Mouse (Mus musculus): ENCODE data around the gene Gzmd. TPM values are rescaled to one million over a fixed set of nuclear protein-coding genes. Genes with fewer than 3 reads are reported as not detected.
"Not testable (repeated sequence)": the region's sequence is repeated elsewhere in the genome, so short reads cannot be mapped to it uniquely, and the experiment has no call there.

Gene Gzmd
- total RNA-seq (2017): not detected in 2 replicates

DNA sequence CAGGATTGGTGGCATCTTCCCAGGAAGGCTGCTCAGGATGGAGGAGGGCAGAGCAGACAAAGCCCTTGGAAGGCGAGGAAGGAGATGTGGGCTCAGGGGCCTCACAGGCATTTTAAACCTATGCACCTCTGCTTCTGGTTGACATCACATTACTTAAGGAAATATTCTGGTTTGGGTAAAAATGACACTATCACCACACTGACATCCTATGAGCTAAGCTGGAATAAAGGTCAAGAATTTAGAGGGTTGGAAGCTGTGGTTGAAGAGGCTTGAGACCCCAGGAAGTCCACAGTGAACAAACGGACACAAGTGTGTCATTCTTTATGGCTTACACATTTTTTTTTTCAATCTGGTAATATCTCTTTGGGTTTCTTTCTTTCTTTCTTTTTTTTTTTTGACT is at the start of gene Gzmd:
Gene Gzmd, minus strand, starts transcription at position 101 of the 400 bp plus-strand sequence.
- ATAC-seq (replicated peaks in 1 of 2; ENCODE audit: insufficient read depth in 1 of 2, low FRiP score in 2 of 2, low TSS enrichment in 1 of 2, low read depth in 1 of 2, poor library complexity in 2 of 2, severe bottlenecking in 2 of 2): not testable (repeated sequence)

DNA sequence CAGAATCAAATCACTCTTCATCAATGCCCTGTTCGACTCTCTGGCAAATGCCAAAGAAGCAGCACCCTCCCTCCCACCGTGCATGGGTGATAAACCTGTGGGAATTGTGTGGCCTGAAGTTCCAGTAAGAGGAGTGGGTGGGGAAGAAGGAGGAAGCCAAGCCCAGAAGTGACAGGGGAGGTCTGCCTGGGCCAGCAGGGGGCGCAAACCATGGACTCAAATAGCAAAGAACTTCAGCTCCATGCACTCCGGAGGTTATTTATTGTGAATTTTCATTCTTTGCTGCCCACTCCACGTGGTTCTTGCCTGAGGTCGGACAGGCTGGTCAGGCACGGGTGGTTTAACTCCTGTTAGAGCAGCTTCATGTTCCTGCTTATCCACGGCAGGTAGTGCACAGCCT is 45.2 kb upstream of the Gzmd start:
- ATAC-seq (replicated peaks in 1 of 2; ENCODE audit: insufficient read depth in 1 of 2, low FRiP score in 2 of 2, low TSS enrichment in 1 of 2, low read depth in 1 of 2, poor library complexity in 2 of 2, severe bottlenecking in 2 of 2): peak; percentile 58 to 59; a peak in 1 of 4 replicates

- ATAC-seq (replicated peaks in 1 of 2; ENCODE audit: insufficient read depth in 1 of 2, low FRiP score in 2 of 2, low TSS enrichment in 1 of 2, low read depth in 1 of 2, poor library complexity in 2 of 2, severe bottlenecking in 2 of 2): no peak
Measured at GRCm38 (mm10) chr14:56174499-56174898, 42.1 kb upstream of the Gzmd start, which contains the start of gene Gzmn. Gzmn (minus strand) TSS chr14:56174599.

GRCm38 (mm10) chr14:56173396-56173795 is 41.0 kb upstream of the Gzmd start:
- ATAC-seq (replicated peaks in 1 of 2; ENCODE audit: insufficient read depth in 1 of 2, low FRiP score in 2 of 2, low TSS enrichment in 1 of 2, low read depth in 1 of 2, poor library complexity in 2 of 2, severe bottlenecking in 2 of 2): no peak

GRCm38 (mm10) chr14:56172744-56173143 is 40.3 kb upstream of the Gzmd start:
- ATAC-seq (replicated peaks in 1 of 2; ENCODE audit: insufficient read depth in 1 of 2, low FRiP score in 2 of 2, low TSS enrichment in 1 of 2, low read depth in 1 of 2, poor library complexity in 2 of 2, severe bottlenecking in 2 of 2): no peak

DNA sequence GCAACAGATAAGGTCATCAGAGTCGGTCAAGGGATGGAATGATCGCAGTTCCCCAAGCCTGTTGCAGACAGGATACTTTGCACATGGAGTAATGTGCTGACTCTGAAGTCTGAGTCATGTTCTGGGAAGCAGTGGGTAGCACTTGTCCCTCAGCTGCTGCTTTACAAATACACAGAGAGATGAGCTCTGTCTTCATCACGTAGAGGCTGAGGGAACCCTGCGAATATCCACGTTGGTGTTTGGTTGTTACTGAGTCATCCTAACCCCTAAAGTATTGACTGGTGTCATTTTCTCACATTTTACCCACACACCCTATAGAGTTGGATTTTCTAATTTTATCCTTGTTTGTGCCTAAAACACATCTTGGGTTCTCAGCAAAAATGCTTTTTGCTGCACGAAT is 35.6 kb upstream of the Gzmd start:
- ATAC-seq (replicated peaks in 1 of 2; ENCODE audit: insufficient read depth in 1 of 2, low FRiP score in 2 of 2, low TSS enrichment in 1 of 2, low read depth in 1 of 2, poor library complexity in 2 of 2, severe bottlenecking in 2 of 2): no peak

- ATAC-seq (replicated peaks in 1 of 2; ENCODE audit: insufficient read depth in 1 of 2, low FRiP score in 2 of 2, low TSS enrichment in 1 of 2, low read depth in 1 of 2, poor library complexity in 2 of 2, severe bottlenecking in 2 of 2): no peak
Measured at GRCm38 (mm10) chr14:56162109-56162508, 29.7 kb upstream of the Gzmd start.

- ATAC-seq (replicated peaks in 1 of 2; ENCODE audit: insufficient read depth in 1 of 2, low FRiP score in 2 of 2, low TSS enrichment in 1 of 2, low read depth in 1 of 2, poor library complexity in 2 of 2, severe bottlenecking in 2 of 2): not testable (repeated sequence)
Measured at GRCm38 (mm10) chr14:56159479-56159878, 27.1 kb upstream of the Gzmd start, which contains the start of gene Gzmg. Gzmg (minus strand) TSS chr14:56159579.

DNA sequence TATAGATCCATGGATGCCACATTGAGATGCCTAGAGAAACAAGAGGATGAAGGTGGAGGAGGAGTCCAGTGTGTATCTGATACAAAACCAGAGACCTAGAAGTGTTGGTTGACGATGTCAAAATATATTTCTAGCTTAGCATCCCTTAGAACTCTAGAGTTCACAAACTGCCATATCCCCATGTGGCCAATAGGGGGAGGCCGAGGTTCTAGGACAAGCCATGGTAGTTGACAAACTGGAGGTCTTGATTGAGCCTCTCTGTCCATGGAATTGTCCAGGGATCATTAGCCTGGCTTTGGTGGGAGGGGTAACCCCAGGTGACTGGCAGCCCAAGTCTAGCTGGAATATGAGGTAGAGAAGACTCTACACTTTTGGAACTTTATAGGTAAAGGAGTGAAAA is 22.9 kb upstream of the Gzmd start:
- no peak for ATAC-seq (replicated peaks in 1 of 2; ENCODE audit: insufficient read depth in 1 of 2, low FRiP score in 2 of 2, low TSS enrichment in 1 of 2, low read depth in 1 of 2, poor library complexity in 2 of 2, severe bottlenecking in 2 of 2)

DNA sequence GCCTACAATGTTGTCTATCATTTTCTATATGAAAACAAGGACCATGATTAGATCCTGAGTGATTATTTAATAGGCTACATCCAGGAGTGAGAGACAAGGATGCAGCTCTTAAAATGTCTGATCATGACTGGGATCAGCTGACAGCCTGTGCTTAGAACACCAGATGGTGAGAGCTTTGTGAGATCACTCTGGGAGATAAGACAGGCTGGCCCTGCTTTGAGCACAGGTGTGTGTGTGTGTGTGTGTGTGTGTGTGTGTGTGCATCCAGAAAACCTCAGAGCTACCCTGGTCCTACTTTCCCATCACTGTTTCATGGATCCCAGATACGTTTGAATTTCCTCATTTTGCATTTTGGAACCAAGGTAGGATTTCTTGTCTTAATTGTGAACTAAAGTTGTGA is 1.3 kb upstream of the Gzmd start:
- not testable (repeated sequence) for ATAC-seq (replicated peaks in 1 of 2; ENCODE audit: insufficient read depth in 1 of 2, low FRiP score in 2 of 2, low TSS enrichment in 1 of 2, low read depth in 1 of 2, poor library complexity in 2 of 2, severe bottlenecking in 2 of 2)

DNA sequence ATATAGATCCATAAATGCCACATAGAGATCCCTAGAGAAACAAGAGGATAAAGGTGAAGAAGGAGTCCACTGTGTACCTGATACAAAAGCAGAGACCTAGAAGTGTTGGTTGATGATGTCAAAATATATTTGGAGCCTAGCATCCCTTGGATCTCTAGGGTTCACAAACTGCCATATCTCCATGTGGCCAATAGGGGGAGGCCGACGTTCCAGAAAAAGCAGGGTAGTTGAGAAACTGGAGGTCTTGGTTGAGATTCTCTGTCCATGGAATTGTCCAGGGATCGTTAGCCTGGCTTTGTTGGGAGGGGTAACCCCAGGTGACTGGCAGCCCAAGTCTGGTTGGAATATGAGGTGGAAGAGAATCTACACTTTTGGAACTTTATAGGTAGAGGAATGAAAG is 4.1 kb downstream of the Gzmd start:
- ATAC-seq (replicated peaks in 1 of 2; ENCODE audit: insufficient read depth in 1 of 2, low FRiP score in 2 of 2, low TSS enrichment in 1 of 2, low read depth in 1 of 2, poor library complexity in 2 of 2, severe bottlenecking in 2 of 2): no peak; a peak in 1 of 4 replicates

DNA sequence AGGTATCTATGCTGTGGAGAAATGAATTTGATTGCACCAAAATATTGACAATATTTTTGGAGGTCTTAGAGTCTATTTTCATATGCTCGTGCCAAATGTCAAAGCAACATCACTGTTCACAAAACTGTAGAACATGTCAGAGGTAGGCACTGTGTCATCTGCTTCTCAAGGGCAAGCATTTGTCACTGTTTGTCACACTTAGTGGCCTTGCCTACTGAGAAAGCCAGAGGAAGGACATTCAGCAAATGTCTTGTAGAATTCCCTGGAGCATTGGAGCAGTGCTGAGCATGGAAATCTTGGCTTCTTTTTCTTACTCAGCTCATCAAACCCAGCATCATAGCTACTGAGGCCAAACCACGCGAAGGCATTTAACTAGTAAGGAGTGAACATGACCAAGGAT is 8.9 kb downstream of the Gzmd start:
- ATAC-seq (replicated peaks in 1 of 2; ENCODE audit: insufficient read depth in 1 of 2, low FRiP score in 2 of 2, low TSS enrichment in 1 of 2, low read depth in 1 of 2, poor library complexity in 2 of 2, severe bottlenecking in 2 of 2): no peak

DNA sequence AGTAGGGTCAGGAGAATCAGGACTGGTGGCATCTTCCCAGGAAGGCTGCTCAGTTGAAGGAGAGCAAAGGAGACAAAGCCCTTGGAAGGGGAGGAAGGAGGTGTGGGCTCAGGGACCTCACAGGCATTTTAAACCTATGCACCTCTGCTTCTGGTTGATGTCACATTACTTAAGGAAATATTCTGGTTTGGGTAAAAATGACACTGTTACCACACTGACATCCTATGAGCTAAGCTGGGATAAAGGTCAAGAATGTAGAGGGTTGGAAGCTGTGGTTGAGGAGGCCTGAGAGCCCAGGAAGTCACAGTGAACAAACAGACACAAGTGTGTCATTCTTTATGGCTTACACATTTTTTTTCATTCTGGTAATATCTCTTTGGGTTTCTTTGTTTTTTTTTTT is 11.9 kb downstream of the Gzmd start, which contains the start of gene Gzme:
Gene Gzme, minus strand, starts transcription at position 101 of the 400 bp plus-strand sequence.
- no peak for ATAC-seq (replicated peaks in 1 of 2; ENCODE audit: insufficient read depth in 1 of 2, low FRiP score in 2 of 2, low TSS enrichment in 1 of 2, low read depth in 1 of 2, poor library complexity in 2 of 2, severe bottlenecking in 2 of 2)

DNA sequence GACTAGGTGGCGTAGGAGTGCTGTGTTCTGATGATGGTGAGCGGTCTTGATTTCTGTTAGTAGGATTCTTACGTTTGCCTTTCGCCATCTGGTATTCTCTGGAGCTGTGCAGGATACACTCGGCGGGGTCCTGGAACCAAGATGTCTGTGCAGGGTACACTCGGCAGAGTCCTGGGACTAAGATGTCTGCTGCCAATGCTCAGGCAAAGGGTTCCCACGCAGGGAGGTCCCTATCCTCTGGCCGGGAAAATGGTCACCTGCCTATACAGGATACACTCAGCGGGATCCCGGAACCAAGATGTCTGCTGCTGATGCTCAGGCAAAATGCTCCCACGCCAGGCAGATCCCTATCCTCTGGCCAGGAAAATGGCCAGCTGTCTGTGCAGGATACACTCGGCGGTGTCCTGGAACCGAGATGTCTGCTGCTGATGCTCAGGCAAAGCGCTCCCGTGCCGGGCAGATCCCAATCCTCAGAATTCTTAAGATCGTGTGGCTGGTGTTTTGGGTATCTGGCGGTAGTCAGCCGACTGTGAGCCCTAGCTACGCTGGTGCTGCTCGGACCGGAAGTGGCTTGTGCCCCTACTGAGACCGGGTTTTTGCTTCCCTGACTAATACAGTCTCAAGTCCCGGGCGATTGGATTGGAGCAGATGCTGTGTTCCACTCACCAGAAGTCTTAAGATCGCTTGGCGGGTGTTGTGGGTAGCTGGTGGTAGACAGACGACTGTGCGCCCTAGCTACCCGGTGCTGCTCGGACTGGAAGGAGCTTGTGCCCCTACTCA is 16.7 kb downstream of the Gzmd start:
- ATAC-seq (replicated peaks in 1 of 2; ENCODE audit: insufficient read depth in 1 of 2, low FRiP score in 2 of 2, low TSS enrichment in 1 of 2, low read depth in 1 of 2, poor library complexity in 2 of 2, severe bottlenecking in 2 of 2): not testable (repeated sequence)

DNA sequence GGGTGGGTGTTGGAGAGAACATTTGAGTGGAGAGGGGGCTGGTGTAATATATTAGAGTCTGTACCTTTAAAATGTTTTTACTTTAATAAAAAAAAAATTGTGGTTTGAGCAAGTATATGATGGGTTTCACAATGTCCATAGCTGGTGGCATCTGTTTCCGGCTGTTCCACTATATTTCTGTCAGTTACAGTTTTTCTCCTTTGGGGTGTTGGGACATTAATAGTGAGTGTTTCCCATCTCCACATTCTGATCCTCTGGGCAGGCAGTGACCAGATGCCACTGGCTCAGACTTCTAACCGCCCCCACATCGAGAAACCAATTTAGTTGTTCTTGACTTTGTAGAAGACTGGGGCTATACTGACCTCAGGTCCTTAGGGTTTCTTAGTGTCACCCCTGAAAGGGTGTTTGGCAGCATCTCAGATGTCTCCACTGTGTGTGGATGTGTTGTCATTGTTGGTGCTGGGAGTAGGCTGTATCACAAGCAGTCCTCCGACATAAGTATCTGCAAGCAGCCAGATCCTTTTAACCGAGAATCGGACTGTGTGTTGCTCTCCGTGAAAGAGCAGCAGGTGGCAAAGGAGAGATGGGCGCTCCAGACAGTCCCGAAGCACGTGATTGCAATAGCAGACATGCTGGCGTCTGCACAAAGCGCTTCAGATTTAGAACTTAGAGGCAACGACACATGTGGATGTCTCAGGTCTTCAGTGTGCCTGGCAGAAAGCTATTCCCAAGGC is 26.8 kb downstream of the Gzmd start:
- peak in 1 of 2 experiments; percentile 29; a peak in 1 of 4 replicates for ATAC-seq (replicated peaks in 1 of 2; ENCODE audit: insufficient read depth in 1 of 2, low FRiP score in 2 of 2, low TSS enrichment in 1 of 2, low read depth in 1 of 2, poor library complexity in 2 of 2, severe bottlenecking in 2 of 2)

DNA sequence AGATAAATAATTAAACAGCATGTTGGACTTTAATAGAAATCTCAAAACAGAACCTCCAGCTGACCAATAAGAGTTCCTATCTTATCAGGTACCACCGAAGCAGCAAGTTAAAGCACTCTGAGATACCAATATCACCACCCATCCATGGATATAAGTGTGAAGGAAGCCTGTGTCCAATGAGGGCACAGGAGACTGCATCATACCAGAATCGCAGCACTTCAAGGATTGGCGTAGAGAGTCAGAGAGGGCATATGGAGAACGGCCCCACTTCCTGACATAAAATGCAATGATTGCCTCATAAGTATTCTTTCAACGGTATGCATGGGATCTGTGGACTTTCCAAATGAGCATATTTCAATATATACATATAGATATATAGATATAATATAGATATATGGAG is 27.4 kb downstream of the Gzmd start:
- ATAC-seq (replicated peaks in 1 of 2; ENCODE audit: insufficient read depth in 1 of 2, low FRiP score in 2 of 2, low TSS enrichment in 1 of 2, low read depth in 1 of 2, poor library complexity in 2 of 2, severe bottlenecking in 2 of 2): peak in 1 of 2 experiments; percentile 35; a peak in 1 of 4 replicates

- ATAC-seq (replicated peaks in 1 of 2; ENCODE audit: insufficient read depth in 1 of 2, low FRiP score in 2 of 2, low TSS enrichment in 1 of 2, low read depth in 1 of 2, poor library complexity in 2 of 2, severe bottlenecking in 2 of 2): no peak
Measured at GRCm38 (mm10) chr14:56103452-56103851, 29.0 kb downstream of the Gzmd start.

DNA sequence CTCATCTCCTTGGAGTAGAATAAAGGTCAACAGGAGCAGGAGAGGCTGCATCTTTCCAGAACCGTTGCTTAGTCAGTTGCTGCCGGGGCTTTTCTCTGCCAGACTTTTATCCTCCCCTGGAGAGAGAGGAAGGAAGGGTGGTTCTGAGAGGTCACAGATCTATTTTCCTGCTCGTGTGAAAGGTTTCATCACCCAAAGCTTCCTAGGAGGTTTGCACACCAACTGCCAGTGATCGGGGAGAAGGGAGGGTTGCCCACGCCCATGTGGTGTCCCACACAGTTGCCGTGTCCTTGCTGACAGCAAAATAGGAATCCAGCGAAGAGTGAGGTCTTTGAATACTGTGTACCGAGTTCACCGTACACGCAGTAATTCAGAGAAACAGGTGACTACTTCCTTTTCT is 30.0 kb downstream of the Gzmd start, which contains the start of gene Ctsg:
Gene Ctsg, minus strand, starts transcription at position 189 of the 400 bp plus-strand sequence.
- peak; percentile 34 to 37; a peak in 1 of 4 replicates for ATAC-seq (replicated peaks in 1 of 2; ENCODE audit: insufficient read depth in 1 of 2, low FRiP score in 2 of 2, low TSS enrichment in 1 of 2, low read depth in 1 of 2, poor library complexity in 2 of 2, severe bottlenecking in 2 of 2)

All from hematopoietic stem cell, adult 5-6 weeks (primary cell).